Mouse (Mus musculus): ENCODE data around the gene Vwa8. TPM values are rescaled to one million over a fixed set of nuclear protein-coding genes. Genes with fewer than 3 reads are reported as not detected.
"Not testable (repeated sequence)": the region's sequence is repeated elsewhere in the genome, so short reads cannot be mapped to it uniquely, and the experiment has no call there.

The Vwa8 gene
- polyA plus RNA-seq, 2 experiments: 6.4 to 8.3 TPM

DNA sequence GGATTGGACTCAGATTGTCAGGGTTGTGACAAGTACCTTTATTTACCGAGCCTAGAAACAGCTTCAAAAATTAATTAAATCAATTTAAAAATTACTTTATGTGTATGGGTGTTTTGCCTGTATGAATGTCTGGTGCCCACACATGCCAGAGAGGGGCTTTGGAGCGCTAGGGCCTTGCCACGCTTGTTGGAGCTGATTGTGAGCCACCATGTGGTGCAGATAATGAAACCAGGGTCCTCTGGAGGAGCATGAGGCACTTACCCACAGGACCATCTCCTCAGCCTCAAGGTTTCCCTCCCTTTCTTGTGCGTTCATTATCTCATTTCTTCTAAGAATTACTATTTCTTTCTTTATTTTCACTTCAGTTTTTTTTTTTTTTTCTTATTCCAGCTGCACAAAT lies 32.0 kb downstream of the Vwa8 start:
- no peak for DNase-seq (ENCODE audit: low read depth in 3 of 3, low spot score in 3 of 3)
- no peak for ATAC-seq (ENCODE audit: insufficient read depth)
- Histone ChIP-seq H3K4me1 (replicated peaks; ENCODE audit: control insufficient read depth in 2 of 2, insufficient read depth in 2 of 2, low read length in 1 of 2) (peaks cover 7 to 19% of the 10 kb centered on the region in 2 experiments; a peak in 2 of 4 replicates), H3K36me3 (replicated peaks; ENCODE audit: control insufficient read depth, insufficient read depth, low read depth) (no peaks in the 10 kb centered on the region), H3K27me3 (ENCODE audit: control insufficient read depth, insufficient read depth, low read length) (no peaks in the 10 kb centered on the region), H3K27ac (no peak overlapping the region), H3K9ac (replicated peaks) (no peak overlapping the region), H3K4me2 (ENCODE audit: low read depth) (no peak overlapping the region), H3K4me3 (ENCODE audit: insufficient read depth in 1 of 2, low read depth in 2 of 2, low read length in 2 of 2) (no peak overlapping the region), H3K9me3 (ENCODE audit: control insufficient read depth, low read length) (no peaks in the 10 kb centered on the region)
- TF ChIP-seq CTCF (IDR thresholded peaks at IDR 0.05; ENCODE audit: low read depth) (no peak), EP300 (IDR thresholded peaks at IDR 0.05; ENCODE audit: low read depth) (no peak)
- WGBS (ENCODE audit: insufficient replicate concordance): 37% methylated on average over 4 of the region's 4 CpGs

DNA sequence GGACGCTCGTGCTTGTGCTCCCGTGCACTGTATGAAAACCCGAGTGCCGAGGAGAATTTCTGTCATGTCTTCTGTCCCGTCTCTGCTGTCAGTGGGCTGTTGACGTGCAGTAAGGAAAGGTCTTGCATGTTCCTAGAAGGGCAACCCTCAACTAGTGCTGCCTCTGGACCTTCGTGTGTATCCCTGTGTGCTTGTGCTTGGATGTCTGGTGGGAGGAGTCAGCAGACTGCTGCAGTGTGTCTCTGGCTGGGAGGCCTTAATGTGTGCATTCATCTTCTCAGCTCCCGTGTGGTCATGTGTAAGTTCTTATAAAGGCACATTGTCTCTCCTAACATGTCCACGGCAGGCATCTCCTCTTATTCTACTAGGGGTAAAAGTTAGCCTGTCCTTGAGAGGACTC lies 32.7 kb downstream of the Vwa8 start:
- Histone ChIP-seq H3K4me3 (ENCODE audit: insufficient read depth in 1 of 2, low read depth in 2 of 2, low read length in 2 of 2) (no peak overlapping the region), H3K4me2 (ENCODE audit: low read depth) (no peak overlapping the region), H3K9me3 (ENCODE audit: control insufficient read depth, low read length) (no peaks in the 10 kb centered on the region), H3K9ac (replicated peaks) (no peak overlapping the region), H3K27ac (no peak overlapping the region), H3K36me3 (replicated peaks; ENCODE audit: control insufficient read depth, insufficient read depth, low read depth) (no peaks in the 10 kb centered on the region), H3K4me1 (replicated peaks; ENCODE audit: control insufficient read depth in 2 of 2, insufficient read depth in 2 of 2, low read length in 1 of 2) (peaks cover 7 to 19% of the 10 kb centered on the region in 2 experiments; a peak in 2 of 4 replicates), H3K27me3 (ENCODE audit: control insufficient read depth, insufficient read depth, low read length) (no peaks in the 10 kb centered on the region)
- no peak for DNase-seq (ENCODE audit: low read depth in 3 of 3, low spot score in 3 of 3)
- TF ChIP-seq EP300 (IDR thresholded peaks at IDR 0.05; ENCODE audit: low read depth) (no peak), CTCF (IDR thresholded peaks at IDR 0.05; ENCODE audit: low read depth) (no peak)
- WGBS (ENCODE audit: insufficient replicate concordance): 76% methylated on average over 10 of the region's 10 CpGs
- no peak for ATAC-seq (ENCODE audit: insufficient read depth)

DNA sequence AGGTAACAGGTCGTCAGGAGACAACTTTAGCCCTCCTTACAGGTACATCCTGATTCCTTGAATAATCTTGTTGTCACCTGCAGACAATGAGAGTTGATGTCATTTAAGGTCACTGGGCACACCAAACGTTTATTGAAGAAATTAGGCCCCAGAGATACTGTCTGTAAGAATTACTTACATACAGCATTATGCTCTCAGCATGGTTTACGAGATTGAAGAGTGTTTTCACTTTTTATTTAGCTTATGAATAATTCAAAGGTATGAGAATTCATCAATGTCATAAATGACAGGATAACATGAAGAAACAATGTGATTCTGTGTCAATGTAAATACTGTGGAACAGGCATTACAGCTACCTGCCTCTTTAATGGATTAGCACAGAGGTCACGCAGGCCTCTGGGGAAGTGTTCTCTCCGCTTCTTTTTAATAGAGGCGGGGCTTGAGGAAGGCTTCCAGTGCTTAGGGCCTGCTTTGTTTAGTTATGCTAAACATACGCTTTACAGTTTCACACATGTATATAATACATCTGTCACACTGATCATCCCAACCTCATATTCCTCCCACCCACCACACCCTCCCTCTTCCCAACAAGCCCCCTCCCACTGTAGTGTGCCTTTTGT lies 37.2 kb downstream of the Vwa8 start:
- ATAC-seq (ENCODE audit: insufficient read depth): no peak
- no peak overlapping the region for H3K27ac ChIP-seq
- H3K9ac ChIP-seq (replicated peaks): no peak overlapping the region
- no peaks in the 10 kb centered on the region for H3K27me3 ChIP-seq (ENCODE audit: control insufficient read depth, insufficient read depth, low read length)
- H3K36me3 ChIP-seq (replicated peaks; ENCODE audit: control insufficient read depth, insufficient read depth, low read depth): no peaks in the 10 kb centered on the region
- H3K4me1 ChIP-seq (replicated peaks; ENCODE audit: control insufficient read depth in 2 of 2, insufficient read depth in 2 of 2, low read length in 1 of 2): 0 out of 4 replicates have a peak, but pooled peaks cover 0 to 2% of the 10 kb centered on the region in 2 experiments
- H3K4me2 ChIP-seq (ENCODE audit: low read depth): no peak overlapping the region
- TF ChIP-seq CTCF (IDR thresholded peaks at IDR 0.05; ENCODE audit: low read depth) (no peak), EP300 (IDR thresholded peaks at IDR 0.05; ENCODE audit: low read depth) (no peak)
- WGBS (ENCODE audit: insufficient replicate concordance): 69% methylated on average over 7 of the region's 7 CpGs
- H3K4me3 ChIP-seq (ENCODE audit: insufficient read depth in 1 of 2, low read depth in 2 of 2, low read length in 2 of 2): no peak overlapping the region
- H3K9me3 ChIP-seq (ENCODE audit: control insufficient read depth, low read length): no peaks in the 10 kb centered on the region
- no peak for DNase-seq (ENCODE audit: low read depth in 3 of 3, low spot score in 3 of 3)

DNA sequence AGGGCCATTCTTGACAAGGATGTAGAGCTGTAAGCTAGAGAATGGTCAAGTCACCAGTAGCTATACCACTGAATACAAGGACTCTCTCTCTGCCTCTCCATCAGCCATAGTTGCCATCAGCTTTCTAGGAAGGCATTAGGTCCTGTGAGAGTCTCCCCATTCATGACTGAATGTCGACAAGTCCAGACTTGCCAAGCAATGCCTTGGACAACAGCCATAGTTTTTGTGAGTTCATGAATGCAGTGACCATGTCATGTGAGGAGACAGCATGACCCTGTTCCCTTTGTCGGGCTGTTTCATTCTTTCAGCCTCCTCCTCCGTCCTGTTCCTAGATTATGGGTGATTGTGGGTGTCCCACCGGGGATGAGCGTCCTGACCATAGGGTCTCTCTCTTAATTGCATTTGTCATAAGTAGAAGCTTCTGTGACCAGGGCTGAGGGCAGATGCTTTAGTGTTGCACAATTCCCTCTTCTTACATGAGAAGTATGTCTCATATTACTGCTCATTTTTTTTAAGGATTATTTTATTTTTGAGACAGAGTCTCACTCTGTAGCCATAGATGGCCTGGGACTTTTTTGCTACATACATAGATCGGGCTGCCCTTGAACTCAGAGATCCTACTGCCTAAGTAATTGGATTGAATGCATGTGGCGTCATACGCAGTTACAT lies 37.8 kb downstream of the Vwa8 start:
- no peak overlapping the region for H3K27ac ChIP-seq
- no peak overlapping the region for H3K4me2 ChIP-seq (ENCODE audit: low read depth)
- no peaks in the 10 kb centered on the region for H3K4me1 ChIP-seq (replicated peaks; ENCODE audit: control insufficient read depth in 2 of 2, insufficient read depth in 2 of 2, low read length in 1 of 2)
- H3K36me3 ChIP-seq (replicated peaks; ENCODE audit: control insufficient read depth, insufficient read depth, low read depth): no peaks in the 10 kb centered on the region
- H3K4me3 ChIP-seq (ENCODE audit: insufficient read depth in 1 of 2, low read depth in 2 of 2, low read length in 2 of 2): no peak overlapping the region
- 79% methylated on average over 8 of the region's 8 CpGs for WGBS (ENCODE audit: insufficient replicate concordance)
- no peaks in the 10 kb centered on the region for H3K9me3 ChIP-seq (ENCODE audit: control insufficient read depth, low read length)
- no peak overlapping the region for H3K9ac ChIP-seq (replicated peaks)
- no peak for TF ChIP-seq EP300 (IDR thresholded peaks at IDR 0.05; ENCODE audit: low read depth)
- TF ChIP-seq CTCF (IDR thresholded peaks at IDR 0.05; ENCODE audit: low read depth): no peak
- ATAC-seq (ENCODE audit: insufficient read depth) (no peak), DNase-seq (ENCODE audit: low read depth in 3 of 3, low spot score in 3 of 3) (no peak)
- H3K27me3 ChIP-seq (ENCODE audit: control insufficient read depth, insufficient read depth, low read length): no peaks in the 10 kb centered on the region

DNA sequence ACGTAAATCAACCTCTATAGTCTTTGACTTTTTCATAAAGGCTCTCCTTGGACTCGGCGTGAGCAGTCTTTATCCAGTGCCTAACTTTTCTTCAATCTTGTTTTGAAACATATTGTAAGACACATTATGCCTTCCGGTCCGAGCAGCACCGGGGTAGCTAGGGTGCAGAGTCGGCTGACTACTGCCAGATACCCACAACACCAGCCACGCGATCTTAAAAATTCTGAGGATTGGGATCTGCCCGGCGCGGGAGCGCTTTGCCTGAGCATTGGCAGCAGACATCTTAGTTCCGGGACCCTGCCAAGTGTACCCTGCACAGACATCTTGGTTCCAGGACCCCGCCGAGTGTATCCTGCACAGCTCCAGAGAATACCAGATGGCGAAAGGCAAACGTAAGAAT lies 38.6 kb downstream of the Vwa8 start:
- not testable (repeated sequence) for H3K9me3 ChIP-seq (ENCODE audit: control insufficient read depth, low read length); DNase-seq (ENCODE audit: low read depth in 3 of 3, low spot score in 3 of 3); H3K9ac ChIP-seq (replicated peaks); H3K27me3 ChIP-seq (ENCODE audit: control insufficient read depth, insufficient read depth, low read length); H3K27ac ChIP-seq; H3K4me3 ChIP-seq (ENCODE audit: insufficient read depth in 1 of 2, low read depth in 2 of 2, low read length in 2 of 2); H3K4me1 ChIP-seq (replicated peaks; ENCODE audit: control insufficient read depth in 2 of 2, insufficient read depth in 2 of 2, low read length in 1 of 2); ATAC-seq (ENCODE audit: insufficient read depth); H3K36me3 ChIP-seq (replicated peaks; ENCODE audit: control insufficient read depth, insufficient read depth, low read depth); H3K4me2 ChIP-seq (ENCODE audit: low read depth)
- WGBS (ENCODE audit: insufficient replicate concordance): 80% methylated on average over 14 of the region's 18 CpGs
